Mouse (Mus musculus) megakaryocyte, adult 5-6 weeks (primary cell): Measurements from ENCODE around the gene Gm853. TPM values are rescaled to one million over a fixed set of nuclear protein-coding genes. Genes with fewer than 3 reads are reported as not detected.
"Not testable (repeated sequence)": the region's sequence is repeated elsewhere in the genome, so short reads cannot be mapped to it uniquely, and the experiment has no call there.

Experiments
- ATAC-seq: 2 replicates; pipeline ENCODE4 v1.8.0; 2016; ENCODE audit warnings: mild to moderate bottlenecking, inconsistent platforms; ENCODE audit not compliant: poor library complexity, severe bottlenecking
- total RNA-seq, 2 experiments: library from RNA; stranded (forward) in 1 of 2; stranded (reverse) in 1 of 2; fragments of 153-499, 151-499 nt in 1 of 2; fragments of 221-1000, 200-1000 nt in 1 of 2; gene quantifications; 2 replicates each; pipeline versions ENCODE4 v1.2.3 to v1.2.4; 2015 to 2017

Gm853 gene
- total RNA-seq (2015): not detected in 2 replicates
- not detected in 2 replicates for total RNA-seq (2017)

- ATAC-seq: no peak
Measured at GRCm38 (mm10) chr4:130222179-130222578, at the start of gene Gm853. Gm853 (minus strand) TSS chr4:130222401.

GRCm38 (mm10) chr4:130270611-130271347, 48.6 kb upstream of the Gm853 start:
- ATAC-seq: peak; percentile 68

GRCm38 (mm10) chr4:130270089-130270488, 47.9 kb upstream of the Gm853 start:
- ATAC-seq: no peak

GRCm38 (mm10) chr4:130268736-130269135, 46.5 kb upstream of the Gm853 start:
- no peak for ATAC-seq

- no peak for ATAC-seq
Measured at GRCm38 (mm10) chr4:130267069-130267468, 44.9 kb upstream of the Gm853 start.

GRCm38 (mm10) chr4:130266601-130267000, 44.4 kb upstream of the Gm853 start:
- peak; percentile 48 for ATAC-seq

- peak; percentile 84 for ATAC-seq
Measured at GRCm38 (mm10) chr4:130264698-130265349, 42.6 kb upstream of the Gm853 start.

GRCm38 (mm10) chr4:130264131-130264530, 41.9 kb upstream of the Gm853 start:
- ATAC-seq: no peak

- no peak for ATAC-seq
Measured at GRCm38 (mm10) chr4:130260406-130260805, 38.2 kb upstream of the Gm853 start.

GRCm38 (mm10) chr4:130252441-130253157, 30.4 kb upstream of the Gm853 start:
- peak; percentile 52 for ATAC-seq

GRCm38 (mm10) chr4:130251763-130252162, 29.6 kb upstream of the Gm853 start:
- no peak for ATAC-seq

GRCm38 (mm10) chr4:130251172-130251705, 29.0 kb upstream of the Gm853 start:
- ATAC-seq: 0 out of 2 replicates have a peak, but pooled peaks have one; percentile 21

GRCm38 (mm10) chr4:130248636-130249035, 26.4 kb upstream of the Gm853 start:
- no peak for ATAC-seq

GRCm38 (mm10) chr4:130246132-130246531, 23.9 kb upstream of the Gm853 start:
- peak; percentile 49; the same call in 1 of the 2 replicates for ATAC-seq

GRCm38 (mm10) chr4:130244749-130245148, 22.5 kb upstream of the Gm853 start:
- no peak for ATAC-seq

- ATAC-seq: not testable (repeated sequence)
Measured at GRCm38 (mm10) chr4:130243621-130244020, 21.4 kb upstream of the Gm853 start.

GRCm38 (mm10) chr4:130242956-130243355, 20.8 kb upstream of the Gm853 start:
- ATAC-seq: no peak

GRCm38 (mm10) chr4:130240695-130241094, 18.5 kb upstream of the Gm853 start:
- ATAC-seq: no peak

GRCm38 (mm10) chr4:130237607-130238006, 15.4 kb upstream of the Gm853 start:
- ATAC-seq: no peak

GRCm38 (mm10) chr4:130236361-130236760, 14.2 kb upstream of the Gm853 start:
- ATAC-seq: no peak

GRCm38 (mm10) chr4:130224071-130224470, 1.9 kb upstream of the Gm853 start:
- ATAC-seq: no peak
